Mouse (Mus musculus): ENCODE measurements around the gene Capn7.
A peak's percentile ranks its signal among the peaks of the same experiment; 100 is the strongest.

Gene Capn7

GRCm38 (mm10) chr14:31336369-31337155, at the start of gene Capn7:
Gene Capn7 (plus strand): TSS chr14:31336638.
- DNase-seq (ENCODE audit: inconsistent ontology term) = peak; percentile 99

GRCm38 (mm10) chr14:31313192-31313591, 23.2 kb upstream of the Capn7 start:
- no peak for DNase-seq (ENCODE audit: inconsistent ontology term)

GRCm38 (mm10) chr14:31316613-31317012, 19.8 kb upstream of the Capn7 start:
- no peak for DNase-seq (ENCODE audit: inconsistent ontology term)

- DNase-seq (ENCODE audit: inconsistent ontology term) = no peak
These were observed 18.7 kb upstream of the Capn7 start for GRCm38 (mm10) chr14:31317754-31318153.

- DNase-seq (ENCODE audit: inconsistent ontology term) = no peak
These were observed 16.9 kb upstream of the Capn7 start for GRCm38 (mm10) chr14:31319546-31319945.

GRCm38 (mm10) chr14:31321181-31321580, 15.3 kb upstream of the Capn7 start:
- no peak for DNase-seq (ENCODE audit: inconsistent ontology term)

GRCm38 (mm10) chr14:31322191-31322590, 14.2 kb upstream of the Capn7 start:
- no peak for DNase-seq (ENCODE audit: inconsistent ontology term)

GRCm38 (mm10) chr14:31323189-31323588, 13.2 kb upstream of the Capn7 start:
- no peak for DNase-seq (ENCODE audit: inconsistent ontology term)

GRCm38 (mm10) chr14:31323849-31324792, 12.3 kb upstream of the Capn7 start, which contains the start of gene Dnah1:
Gene Dnah1 (minus strand): TSS chr14:31323896.
- DNase-seq (ENCODE audit: inconsistent ontology term) = peak; percentile 76

GRCm38 (mm10) chr14:31324851-31325250, 11.6 kb upstream of the Capn7 start:
- DNase-seq (ENCODE audit: inconsistent ontology term) = no peak

GRCm38 (mm10) chr14:31325551-31325950, 10.9 kb upstream of the Capn7 start:
- no peak for DNase-seq (ENCODE audit: inconsistent ontology term)

GRCm38 (mm10) chr14:31326770-31327169, 9.7 kb upstream of the Capn7 start:
- no peak for DNase-seq (ENCODE audit: inconsistent ontology term)

- DNase-seq (ENCODE audit: inconsistent ontology term) = no peak
These were observed 9.2 kb upstream of the Capn7 start for GRCm38 (mm10) chr14:31327196-31327595.

GRCm38 (mm10) chr14:31327681-31328080, 8.8 kb upstream of the Capn7 start:
- no peak for DNase-seq (ENCODE audit: inconsistent ontology term)

- no peak for DNase-seq (ENCODE audit: inconsistent ontology term)
These were observed 6.7 kb upstream of the Capn7 start for GRCm38 (mm10) chr14:31329741-31330140.

GRCm38 (mm10) chr14:31330957-31331356, 5.5 kb upstream of the Capn7 start:
- no peak for DNase-seq (ENCODE audit: inconsistent ontology term)

GRCm38 (mm10) chr14:31335765-31336164, 673 bp upstream of the Capn7 start:
- DNase-seq (ENCODE audit: inconsistent ontology term) = no peak

- no peak for DNase-seq (ENCODE audit: inconsistent ontology term)
These were observed 968 bp downstream of the Capn7 start for GRCm38 (mm10) chr14:31337406-31337805.

- no peak for DNase-seq (ENCODE audit: inconsistent ontology term)
These were observed 1.5 kb downstream of the Capn7 start for GRCm38 (mm10) chr14:31337947-31338346.

GRCm38 (mm10) chr14:31343241-31343640, 6.8 kb downstream of the Capn7 start:
- no peak for DNase-seq (ENCODE audit: inconsistent ontology term)

- DNase-seq (ENCODE audit: inconsistent ontology term) = no peak
These were observed 8.9 kb downstream of the Capn7 start for GRCm38 (mm10) chr14:31345367-31345766.

GRCm38 (mm10) chr14:31362236-31362635, 25.8 kb downstream of the Capn7 start:
- DNase-seq (ENCODE audit: inconsistent ontology term) = no peak

- DNase-seq (ENCODE audit: inconsistent ontology term) = no peak
These were observed 28.2 kb downstream of the Capn7 start for GRCm38 (mm10) chr14:31364589-31364988.
